Mouse (Mus musculus) forebrain, embryonic 12.5 days (tissue): ENCODE measurements at regions not wholly inside any gene's neighbourhood (a gene's known extent, or its start where the extent isn't known, plus 50 kb on each side); places are given as distances from the start of the nearest gene placed in this dataset.

Source experiments
- ATAC-seq: fragments of 200-750 bp; cut with Nextera tagmentation; 2 replicates; pipeline ENCODE4 v1.8.0; 2017; ENCODE audit warnings: moderate TSS enrichment; ENCODE audit not compliant: low FRiP score
- H3K27ac ChIP-seq: fragments of 300-500 bp; sonication (generic); 2 replicates; pipeline ENCODE4 v1.5.1; 2016; ENCODE audit warnings: mild to moderate bottlenecking
- H3K27me3 ChIP-seq: fragments of 300-500 bp; sonication (generic); 2 replicates; pipeline ENCODE4 v1.6.1; 2016; ENCODE audit warnings: mild to moderate bottlenecking
- H3K36me3 ChIP-seq: fragments of 300-500 bp; sonication (generic); replicated peaks from 2 replicates; pipeline ENCODE4 v1.6.1; 2016; ENCODE audit warnings: mild to moderate bottlenecking
- H3K4me1 ChIP-seq: fragments of 300-500 bp; sonication (generic); 2 replicates; pipeline ENCODE4 v1.6.1; 2016
- H3K4me2 ChIP-seq: fragments of 300-500 bp; sonication (generic); 2 replicates; pipeline ENCODE4 v1.6.1; 2016; ENCODE audit warnings: mild to moderate bottlenecking, moderate library complexity
- H3K4me3 ChIP-seq: fragments of 300-500 bp; sonication (generic); replicated peaks from 2 replicates; pipeline ENCODE4 v1.5.1; 2016; ENCODE audit warnings: mild to moderate bottlenecking
- H3K9ac ChIP-seq: fragments of 300-500 bp; sonication (generic); 2 replicates; pipeline ENCODE4 v1.6.1; 2016; ENCODE audit warnings: mild to moderate bottlenecking
- H3K9me3 ChIP-seq: fragments of 300-500 bp; sonication (generic); 2 replicates; pipeline ENCODE4 v1.6.1; 2016
- whole genome bisulfite sequencing: fragments of 180-500 bp; shearing (Covaris S2); methylation state at CpG from one replicate; pipeline ENCODE4 v1.1.7; 2016; 5-methylcytosine and 5-hydroxymethylcytosine counted together

DNA sequence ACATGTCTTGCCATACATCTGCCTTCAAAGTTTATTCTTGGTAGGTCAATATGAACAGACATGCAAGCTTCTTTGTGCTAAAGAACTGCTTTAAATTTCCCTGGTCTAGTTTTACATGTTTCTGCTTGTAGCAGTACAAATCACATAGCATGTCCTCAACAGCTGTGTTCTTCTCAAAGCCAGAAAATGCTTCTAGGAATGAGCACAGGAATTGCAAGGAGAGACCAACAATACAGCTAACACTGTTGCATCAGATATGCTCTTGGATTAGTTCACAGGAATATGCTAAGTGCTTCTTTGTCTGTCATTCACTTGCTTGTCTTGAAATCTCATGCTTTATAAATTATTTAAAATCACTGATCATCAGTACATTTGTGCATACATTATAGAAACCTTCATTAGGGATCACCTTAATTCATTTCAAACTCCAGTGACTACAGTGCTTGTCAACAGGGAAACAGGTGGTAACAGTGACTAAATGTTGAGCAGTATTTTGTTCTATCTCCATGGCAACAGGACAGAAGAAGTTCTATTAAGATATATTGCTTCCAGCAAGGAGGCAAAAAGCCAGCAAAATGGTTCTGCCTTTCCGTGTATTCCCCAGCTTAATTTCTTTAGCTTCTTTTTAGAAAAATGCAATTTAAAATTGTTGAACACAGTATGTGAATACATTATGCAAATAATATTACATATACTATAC is 77.1 kb upstream of the Ndn start:
- no peak overlapping the region for H3K4me3 ChIP-seq
- H3K9me3 ChIP-seq, result 0 out of 2 replicates have a peak, but pooled peaks cover 4% of the 10 kb centered on the region
- no peak overlapping the region for H3K27ac ChIP-seq
- H3K9ac ChIP-seq, result no peak overlapping the region
- no peaks in the 10 kb centered on the region for H3K36me3 ChIP-seq
- WGBS, result 59% methylated on average over 1 of the region's 1 CpGs
- no peaks in the 10 kb centered on the region for H3K4me1 ChIP-seq
- no peak overlapping the region for H3K4me2 ChIP-seq
- no peak for ATAC-seq
- no peaks in the 10 kb centered on the region for H3K27me3 ChIP-seq

DNA sequence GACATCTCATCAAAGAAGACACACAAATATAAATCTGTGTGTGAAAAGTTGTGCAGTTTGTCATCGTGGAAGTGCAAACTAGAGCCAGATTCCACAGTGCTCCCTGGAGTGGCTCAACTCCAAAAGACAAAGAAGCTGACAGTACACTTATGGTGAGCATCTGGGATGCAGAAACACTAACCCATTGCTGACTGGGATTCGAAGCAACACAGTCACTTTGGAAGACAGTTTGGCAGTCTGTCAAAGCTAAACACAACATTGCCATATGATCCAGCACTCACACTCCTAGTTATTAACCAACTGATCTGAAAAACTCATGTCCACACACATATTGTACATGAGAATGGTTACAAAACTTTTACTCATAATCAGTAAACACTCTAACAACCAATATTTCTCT is 70.2 kb upstream of the Ndn start:
- ATAC-seq, result no peak
- Histone ChIP-seq H3K4me3 (no peak overlapping the region), H3K9ac (no peak overlapping the region), H3K36me3 (no peaks in the 10 kb centered on the region), H3K27me3 (no peaks in the 10 kb centered on the region), H3K9me3 (peaks cover 4% of the 10 kb centered on the region; the same call in 1 of the 2 replicates), H3K4me1 (0 out of 2 replicates have a peak, but pooled peaks cover 5% of the 10 kb centered on the region), H3K27ac (no peak overlapping the region), H3K4me2 (no peak overlapping the region)
- WGBS, result 50% methylated on average over 2 of the region's 2 CpGs

GRCm38 (mm10) chr7:62278492-62278891 is 67.9 kb upstream of the Ndn start:
- Histone ChIP-seq H3K9me3 (no peaks in the 10 kb centered on the region; the same call in 1 of the 2 replicates), H3K4me2 (no peak overlapping the region), H3K9ac (no peak overlapping the region), H3K27me3 (no peaks in the 10 kb centered on the region), H3K36me3 (no peaks in the 10 kb centered on the region), H3K4me3 (no peak overlapping the region), H3K27ac (peak overlapping the region; percentile 47), H3K4me1 (0 out of 2 replicates have a peak, but pooled peaks cover 5% of the 10 kb centered on the region)
- peak; percentile 47; the same call in 1 of the 2 replicates for ATAC-seq
- WGBS, result 24% methylated on average over 2 of the region's 2 CpGs

- Histone ChIP-seq H3K27me3 (no peaks in the 10 kb centered on the region), H3K9ac (no peak overlapping the region), H3K4me1 (0 out of 2 replicates have a peak, but pooled peaks cover 5% of the 10 kb centered on the region), H3K4me3 (no peak overlapping the region), H3K36me3 (no peaks in the 10 kb centered on the region), H3K27ac (peak overlapping the region; percentile 47), H3K4me2 (no peak overlapping the region), H3K9me3 (no peaks in the 10 kb centered on the region; the same call in 1 of the 2 replicates)
- peak; percentile 88 for ATAC-seq
- WGBS, result 38% methylated on average over 4 of the region's 4 CpGs
These were observed 67.3 kb upstream of the Ndn start for GRCm38 (mm10) chr7:62279022-62279421.
